Mouse (Mus musculus): ENCODE measurements around the gene Traf1. TPM values are rescaled to one million over a fixed set of nuclear protein-coding genes. Genes with fewer than 3 reads are reported as not detected.
A peak's percentile ranks its signal among the peaks of the same experiment; 100 is the strongest.

Traf1 gene
- polyA plus RNA-seq, 1 experiment from 2014 or later, result 1.8 TPM

GRCm38 (mm10) chr2:34964651-34965050 lies 3.1 kb upstream of the Traf1 start:
- Histone ChIP-seq H3K9me3 (no peaks in the 10 kb centered on the region), H3K36me3 (no peaks in the 10 kb centered on the region), H3K27me3 (no peaks in the 10 kb centered on the region), H3K9ac (no peak overlapping the region), H3K4me2 (replicated peaks) (no peak overlapping the region), H3K4me3 (no peak overlapping the region), H3K4me1 (peaks cover 16% of the 10 kb centered on the region), H3K27ac (no peak overlapping the region)
- ATAC-seq (ENCODE audit: insufficient number of reproducible peaks, insufficient read depth, low FRiP score, low TSS enrichment), result no peak
- WGBS, result 81% methylated on average over 9 of the region's 9 CpGs

- Histone ChIP-seq H3K4me2 (replicated peaks) (no peak overlapping the region), H3K36me3 (no peaks in the 10 kb centered on the region), H3K9ac (no peak overlapping the region), H3K4me3 (no peak overlapping the region), H3K9me3 (no peaks in the 10 kb centered on the region), H3K27ac (no peak overlapping the region), H3K4me1 (peaks cover 16% of the 10 kb centered on the region), H3K27me3 (no peaks in the 10 kb centered on the region)
- ATAC-seq (ENCODE audit: insufficient number of reproducible peaks, insufficient read depth, low FRiP score, low TSS enrichment), result no peak
- WGBS, result 91% methylated on average over 6 of the region's 6 CpGs
These were observed 2.7 kb upstream of the Traf1 start for GRCm38 (mm10) chr2:34964230-34964629.

- H3K4me1 ChIP-seq, result peaks cover 16% of the 10 kb centered on the region
- 76% methylated on average over 13 of the region's 13 CpGs for WGBS
- no peak overlapping the region for H3K27ac ChIP-seq
These were observed 1.9 kb upstream of the Traf1 start for GRCm38 (mm10) chr2:34963371-34963956.

GRCm38 (mm10) chr2:34962893-34963292 lies 1.3 kb upstream of the Traf1 start:
- H3K4me1 ChIP-seq, result peaks cover 16% of the 10 kb centered on the region

More at GRCm38 (mm10) chr2:34963371-34963956, 1.9 kb upstream of the Traf1 start:
- Histone ChIP-seq H3K4me2 (replicated peaks) (no peak overlapping the region), H3K27me3 (no peaks in the 10 kb centered on the region), H3K4me3 (no peak overlapping the region), H3K9me3 (no peaks in the 10 kb centered on the region), H3K9ac (no peak overlapping the region), H3K36me3 (no peaks in the 10 kb centered on the region)
- no peak for ATAC-seq (ENCODE audit: insufficient number of reproducible peaks, insufficient read depth, low FRiP score, low TSS enrichment)

DNA sequence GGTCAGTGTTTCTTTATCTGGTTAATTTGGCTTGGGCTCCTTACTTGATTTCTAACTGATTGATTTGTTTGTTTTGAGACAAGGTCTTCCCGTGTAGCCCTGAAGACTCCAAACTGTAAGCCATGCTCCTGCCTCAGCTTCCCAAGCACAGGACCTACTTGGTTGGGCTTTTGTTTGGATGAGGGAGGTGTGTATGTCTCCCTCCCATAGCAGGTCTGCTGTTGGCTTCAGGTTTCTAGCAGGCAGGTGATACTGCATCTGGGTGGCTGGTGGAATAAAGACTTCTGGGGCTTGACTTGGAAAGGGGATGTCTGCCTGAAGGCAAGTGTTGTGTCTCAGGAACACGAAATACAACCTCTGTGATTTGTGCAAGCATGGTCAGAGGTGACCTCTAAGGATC lies 639 bp upstream of the Traf1 start:
- H3K9ac ChIP-seq, result no peak overlapping the region
- H3K9me3 ChIP-seq, result no peaks in the 10 kb centered on the region
- no peak for ATAC-seq (ENCODE audit: insufficient number of reproducible peaks, insufficient read depth, low FRiP score, low TSS enrichment)
- H3K4me2 ChIP-seq (replicated peaks), result no peak overlapping the region
- no peak overlapping the region for H3K4me3 ChIP-seq
- H3K36me3 ChIP-seq, result no peaks in the 10 kb centered on the region
- H3K27ac ChIP-seq, result no peak overlapping the region
- no peaks in the 10 kb centered on the region for H3K27me3 ChIP-seq
- 69% methylated on average over 2 of the region's 2 CpGs for WGBS
- peaks cover 16% of the 10 kb centered on the region for H3K4me1 ChIP-seq

More at GRCm38 (mm10) chr2:34962893-34963292, 1.3 kb upstream of the Traf1 start:
- no peak overlapping the region for H3K27ac ChIP-seq
- H3K4me3 ChIP-seq, result no peak overlapping the region
- 71% methylated on average over 9 of the region's 9 CpGs for WGBS
- H3K9ac ChIP-seq, result no peak overlapping the region
- no peak for ATAC-seq (ENCODE audit: insufficient number of reproducible peaks, insufficient read depth, low FRiP score, low TSS enrichment)
- no peaks in the 10 kb centered on the region for H3K36me3 ChIP-seq
- H3K27me3 ChIP-seq, result no peaks in the 10 kb centered on the region
- no peak overlapping the region for H3K4me2 ChIP-seq (replicated peaks)
- H3K9me3 ChIP-seq, result no peaks in the 10 kb centered on the region

DNA sequence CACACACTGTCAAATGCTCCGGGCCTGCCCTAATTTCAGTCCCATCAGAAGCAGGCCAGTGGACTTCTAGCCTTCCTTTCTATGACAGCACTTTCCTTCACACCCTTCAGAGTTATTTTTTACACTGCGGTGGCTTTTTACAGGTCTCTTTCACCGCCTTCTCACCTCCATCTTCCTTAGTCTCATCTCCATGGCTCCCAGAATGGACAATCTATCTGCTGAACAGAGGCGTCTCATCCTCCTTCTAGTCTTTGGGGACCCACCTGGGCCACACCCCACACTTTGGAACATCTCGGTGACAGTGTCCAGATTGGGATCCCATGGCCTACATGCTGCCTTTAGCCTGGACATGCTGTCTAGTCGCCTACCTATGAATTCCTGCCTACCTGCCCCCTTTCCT lies 606 bp downstream of the Traf1 start:
- Histone ChIP-seq H3K36me3 (no peaks in the 10 kb centered on the region), H3K4me2 (replicated peaks) (peak overlapping the region; percentile 51), H3K27ac (no peak overlapping the region), H3K4me1 (peaks cover 16% of the 10 kb centered on the region), H3K4me3 (peak overlapping the region; percentile 31), H3K9ac (peak overlapping the region; percentile 43), H3K27me3 (no peaks in the 10 kb centered on the region), H3K9me3 (no peaks in the 10 kb centered on the region)
- 67% methylated on average over 6 of the region's 6 CpGs for WGBS
- no peak for ATAC-seq (ENCODE audit: insufficient number of reproducible peaks, insufficient read depth, low FRiP score, low TSS enrichment)

- Histone ChIP-seq H3K4me3 (no peak overlapping the region), H3K9me3 (no peaks in the 10 kb centered on the region), H3K36me3 (no peaks in the 10 kb centered on the region), H3K4me2 (replicated peaks) (no peak overlapping the region), H3K9ac (no peak overlapping the region), H3K27me3 (no peaks in the 10 kb centered on the region), H3K4me1 (peaks cover 16% of the 10 kb centered on the region), H3K27ac (no peak overlapping the region)
- WGBS, result 82% methylated on average over 4 of the region's 5 CpGs
- ATAC-seq (ENCODE audit: insufficient number of reproducible peaks, insufficient read depth, low FRiP score, low TSS enrichment), result no peak
These were observed 1.1 kb downstream of the Traf1 start for GRCm38 (mm10) chr2:34960466-34960865.

DNA sequence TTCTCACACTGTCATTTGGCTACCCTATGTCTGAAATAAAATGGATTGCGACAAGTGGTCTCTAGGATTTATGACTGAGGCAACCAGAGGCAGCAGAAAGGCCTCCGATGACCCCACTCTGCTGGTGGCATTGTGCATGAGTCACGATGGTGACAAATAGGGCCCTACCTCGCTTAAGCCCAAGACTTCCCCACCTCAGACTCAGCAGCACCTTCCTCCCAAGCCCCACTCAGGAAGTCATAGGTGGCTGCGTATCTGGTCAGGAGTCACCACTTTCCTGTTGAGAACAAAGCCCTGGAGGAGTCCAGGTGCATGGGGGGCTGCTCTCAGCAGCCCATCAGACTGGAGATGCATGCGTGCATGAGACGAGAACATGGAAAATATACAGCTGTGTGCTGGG lies 3.0 kb downstream of the Traf1 start:
- H3K4me3 ChIP-seq, result no peak overlapping the region
- ATAC-seq (ENCODE audit: insufficient number of reproducible peaks, insufficient read depth, low FRiP score, low TSS enrichment), result no peak
- peaks cover 8% of the 10 kb centered on the region for H3K4me1 ChIP-seq
- no peak overlapping the region for H3K27ac ChIP-seq
- no peaks in the 10 kb centered on the region for H3K9me3 ChIP-seq
- 90% methylated on average over 7 of the region's 7 CpGs for WGBS
- H3K36me3 ChIP-seq, result no peaks in the 10 kb centered on the region
- no peak overlapping the region for H3K4me2 ChIP-seq (replicated peaks)
- H3K27me3 ChIP-seq, result no peaks in the 10 kb centered on the region
- no peak overlapping the region for H3K9ac ChIP-seq

DNA sequence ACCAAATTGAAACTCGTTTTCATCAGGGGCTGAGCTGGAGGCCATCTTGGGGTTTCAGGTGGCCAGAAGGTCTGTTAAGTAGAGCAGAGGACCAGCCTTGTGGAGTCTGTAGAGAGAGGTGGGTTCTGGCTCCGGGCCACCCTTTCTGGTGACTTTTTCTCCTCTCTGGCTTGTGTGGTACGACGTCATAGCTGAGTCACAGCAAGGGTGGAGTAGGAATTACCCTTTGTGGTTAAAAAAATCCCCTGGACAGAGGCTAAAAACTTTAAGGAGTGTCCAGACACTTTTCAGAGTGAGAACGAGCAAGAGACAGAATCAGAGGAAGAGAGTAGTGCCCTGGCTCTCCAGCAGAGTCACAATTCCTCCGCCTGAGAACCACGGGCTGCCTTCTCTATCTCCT lies 3.5 kb downstream of the Traf1 start:
- 78% methylated on average over 7 of the region's 7 CpGs for WGBS
- Histone ChIP-seq H3K36me3 (no peaks in the 10 kb centered on the region), H3K4me3 (no peak overlapping the region), H3K27ac (no peak overlapping the region), H3K27me3 (no peaks in the 10 kb centered on the region), H3K4me1 (peaks cover 8% of the 10 kb centered on the region), H3K4me2 (replicated peaks) (no peak overlapping the region), H3K9me3 (no peaks in the 10 kb centered on the region), H3K9ac (no peak overlapping the region)
- ATAC-seq (ENCODE audit: insufficient number of reproducible peaks, insufficient read depth, low FRiP score, low TSS enrichment), result no peak

DNA sequence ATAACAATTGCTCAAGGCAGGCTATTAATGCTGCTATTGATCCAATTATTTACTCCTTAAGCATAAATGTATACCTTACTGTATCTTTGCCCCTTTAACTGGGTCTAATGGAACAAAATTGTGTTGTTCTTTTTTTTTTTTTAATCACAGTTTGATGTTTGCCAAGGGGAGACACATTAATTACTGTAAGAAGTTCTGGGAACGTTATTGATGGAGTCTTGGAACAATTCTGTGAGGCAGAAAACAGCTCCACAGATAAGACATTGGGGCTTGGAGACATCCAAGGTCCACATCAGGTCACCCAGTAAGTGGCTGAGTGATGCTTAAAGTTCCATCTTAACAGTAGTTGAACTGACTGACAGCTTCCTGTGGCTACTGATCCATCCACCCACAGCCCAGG lies 4.2 kb downstream of the Traf1 start:
- H3K27me3 ChIP-seq, result no peaks in the 10 kb centered on the region
- ATAC-seq (ENCODE audit: insufficient number of reproducible peaks, insufficient read depth, low FRiP score, low TSS enrichment), result no peak
- peaks cover 8% of the 10 kb centered on the region for H3K4me1 ChIP-seq
- H3K4me2 ChIP-seq (replicated peaks), result no peak overlapping the region
- no peaks in the 10 kb centered on the region for H3K36me3 ChIP-seq
- no peak overlapping the region for H3K4me3 ChIP-seq
- H3K9ac ChIP-seq, result no peak overlapping the region
- H3K9me3 ChIP-seq, result no peaks in the 10 kb centered on the region
- WGBS, result 47% methylated on average over 1 of the region's 1 CpGs
- no peak overlapping the region for H3K27ac ChIP-seq

DNA sequence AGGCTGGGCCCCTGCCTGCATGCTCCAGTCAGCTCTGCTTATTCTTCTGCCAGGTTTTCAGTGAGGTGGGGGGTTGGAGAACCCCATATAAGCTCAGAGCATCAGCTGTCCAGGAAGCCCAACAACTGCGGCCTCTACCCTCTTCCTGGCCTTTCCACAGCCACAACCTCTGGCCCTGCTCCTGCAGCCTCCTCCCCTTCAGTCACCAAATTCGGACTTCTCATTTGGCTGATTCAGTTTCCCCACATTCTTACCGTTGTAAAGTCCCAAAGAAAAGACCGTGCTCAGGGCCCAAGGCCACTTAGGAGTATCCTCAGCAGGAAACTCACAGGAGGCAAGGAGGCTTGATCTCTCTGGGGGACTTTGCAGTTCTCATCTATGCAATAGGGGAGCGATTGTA lies 4.6 kb downstream of the Traf1 start:
- Histone ChIP-seq H3K9ac (no peak overlapping the region), H3K36me3 (no peaks in the 10 kb centered on the region), H3K4me1 (peaks cover 8% of the 10 kb centered on the region), H3K4me3 (no peak overlapping the region), H3K4me2 (replicated peaks) (no peak overlapping the region), H3K9me3 (no peaks in the 10 kb centered on the region), H3K27me3 (no peaks in the 10 kb centered on the region), H3K27ac (no peak overlapping the region)
- 64% methylated on average over 5 of the region's 5 CpGs for WGBS
- no peak for ATAC-seq (ENCODE audit: insufficient number of reproducible peaks, insufficient read depth, low FRiP score, low TSS enrichment)

DNA sequence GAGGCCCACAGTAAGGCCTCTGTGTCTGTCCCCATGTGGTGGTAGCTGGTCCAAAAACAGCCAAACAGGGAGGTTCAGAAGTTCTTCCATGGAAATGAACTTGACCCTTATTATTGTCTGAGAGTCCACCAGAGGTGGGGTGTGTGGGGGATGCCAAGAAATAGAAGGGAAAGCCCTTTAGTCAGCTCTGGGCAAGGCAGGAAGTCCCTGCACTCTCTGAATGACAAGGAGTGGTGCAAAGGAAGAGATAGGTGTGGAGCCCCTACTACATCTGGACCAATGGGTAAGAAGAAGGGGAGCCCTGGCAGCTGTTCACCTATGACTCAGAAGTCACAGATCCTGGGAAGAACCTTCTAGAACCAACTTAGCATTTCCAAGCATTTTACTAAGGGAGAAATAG lies 7.2 kb downstream of the Traf1 start:
- Histone ChIP-seq H3K27me3 (no peaks in the 10 kb centered on the region), H3K4me1 (no peaks in the 10 kb centered on the region), H3K36me3 (no peaks in the 10 kb centered on the region), H3K27ac (no peak overlapping the region), H3K9ac (no peak overlapping the region), H3K4me3 (no peak overlapping the region), H3K9me3 (no peaks in the 10 kb centered on the region), H3K4me2 (replicated peaks) (no peak overlapping the region)
- no peak for ATAC-seq (ENCODE audit: insufficient number of reproducible peaks, insufficient read depth, low FRiP score, low TSS enrichment)

Measured in embryonic facial prominence, embryonic 12.5 days (tissue).